Mouse (Mus musculus): ENCODE results near the gene Prm3.

The Prm3 gene

DNA sequence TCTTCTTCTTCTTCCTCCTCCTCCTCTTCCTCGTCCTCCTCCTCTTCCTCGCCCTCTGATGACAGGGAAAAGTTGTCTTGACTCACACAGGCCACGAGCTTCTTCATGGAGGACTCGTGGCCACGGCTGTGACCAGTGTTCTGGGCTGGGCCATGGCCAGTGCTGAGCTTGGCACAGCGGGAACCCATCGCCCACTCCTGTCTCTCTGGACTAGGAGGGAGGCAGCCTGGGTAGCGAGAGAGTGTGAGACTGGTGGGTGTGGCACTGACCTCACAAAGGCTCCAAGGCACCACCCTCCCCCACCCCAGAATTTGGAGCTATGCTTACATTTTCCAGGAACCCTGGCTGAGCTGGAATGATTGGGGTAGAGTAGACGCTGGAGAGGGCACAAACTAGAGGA lies at the start of gene Prm3:
Gene Prm3, minus strand, starts transcription at position 213 of the 400 bp plus-strand sequence.
- no peak for DNase-seq (ENCODE audit: low read depth, low spot score)

DNA sequence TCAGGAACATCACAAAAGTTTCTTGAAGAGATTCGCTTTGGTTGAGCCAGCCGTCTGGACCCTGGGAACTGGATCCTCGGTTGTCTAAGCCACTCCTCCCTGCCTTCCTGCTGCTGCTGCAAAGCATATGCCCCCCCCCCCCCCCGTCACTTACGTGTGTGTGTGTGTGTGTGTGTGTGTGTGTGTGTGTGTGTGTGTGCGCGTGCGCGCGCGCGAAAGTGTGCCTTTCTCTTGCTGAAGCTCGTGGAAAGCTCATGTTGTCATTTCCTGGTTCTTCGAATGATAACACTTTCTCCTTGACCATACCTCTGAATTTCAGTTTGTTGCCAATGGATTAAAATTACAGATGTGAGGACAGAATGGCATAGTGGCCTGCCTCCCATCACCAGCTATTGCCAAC lies 49.3 kb upstream of the Prm3 start:
- DNase-seq (ENCODE audit: low read depth, low spot score) = no peak

- no peak for DNase-seq (ENCODE audit: low read depth, low spot score)
Measured at GRCm38 (mm10) chr16:10838487-10839245, 48.0 kb upstream of the Prm3 start.

DNA sequence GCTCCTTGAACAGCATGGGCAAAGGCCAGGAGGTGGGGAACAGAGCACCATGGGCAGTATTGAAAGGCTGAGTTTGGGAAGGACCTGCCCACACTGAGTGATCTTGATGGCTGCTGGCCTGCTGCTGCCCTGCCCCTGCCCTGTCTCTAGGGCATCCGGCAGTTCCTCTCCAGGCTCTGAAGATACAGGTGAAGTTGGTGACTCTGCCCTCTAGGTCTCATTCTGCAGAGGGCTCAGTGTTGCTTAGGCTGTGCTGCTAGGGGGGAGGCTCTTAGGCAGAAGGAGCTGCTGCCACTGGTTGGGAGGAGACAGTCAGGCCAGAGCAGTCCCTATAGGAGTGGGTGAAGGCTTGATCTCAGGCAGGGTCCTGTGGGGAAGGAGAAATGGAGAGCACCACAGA lies 47.2 kb upstream of the Prm3 start:
- DNase-seq (ENCODE audit: low read depth, low spot score) = no peak

DNA sequence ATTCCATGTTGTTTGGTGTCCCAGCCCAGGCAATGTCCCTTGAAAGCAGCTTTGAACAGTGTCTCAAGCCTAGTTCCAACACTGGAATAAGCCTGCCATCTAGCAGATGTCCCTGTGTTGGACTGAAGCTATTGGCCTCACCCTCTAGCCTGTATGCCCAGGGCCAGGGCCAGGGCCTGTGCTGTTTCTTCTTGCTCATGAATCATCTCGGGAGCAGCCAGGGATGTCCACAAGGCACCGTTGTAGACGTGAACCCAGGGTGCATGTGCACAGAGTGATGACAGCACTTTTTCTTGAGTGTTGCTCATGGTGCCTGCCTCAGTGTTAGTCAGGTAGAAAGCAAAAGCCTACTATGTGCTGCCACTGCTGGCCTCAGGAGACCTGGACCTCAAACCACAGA lies 46.5 kb upstream of the Prm3 start:
- DNase-seq (ENCODE audit: low read depth, low spot score) = no peak

- DNase-seq (ENCODE audit: low read depth, low spot score) = no peak
Measured at GRCm38 (mm10) chr16:10836388-10836787, 45.7 kb upstream of the Prm3 start.

GRCm38 (mm10) chr16:10834911-10835587 lies 44.3 kb upstream of the Prm3 start, which contains the start of gene Rmi2:
TSS of gene Rmi2 (plus strand) at chr16:10835059.
- peak; percentile 44 for DNase-seq (ENCODE audit: low read depth, low spot score)

- DNase-seq (ENCODE audit: low read depth, low spot score) = no peak
Measured at GRCm38 (mm10) chr16:10834542-10834910, 43.8 kb upstream of the Prm3 start.

DNA sequence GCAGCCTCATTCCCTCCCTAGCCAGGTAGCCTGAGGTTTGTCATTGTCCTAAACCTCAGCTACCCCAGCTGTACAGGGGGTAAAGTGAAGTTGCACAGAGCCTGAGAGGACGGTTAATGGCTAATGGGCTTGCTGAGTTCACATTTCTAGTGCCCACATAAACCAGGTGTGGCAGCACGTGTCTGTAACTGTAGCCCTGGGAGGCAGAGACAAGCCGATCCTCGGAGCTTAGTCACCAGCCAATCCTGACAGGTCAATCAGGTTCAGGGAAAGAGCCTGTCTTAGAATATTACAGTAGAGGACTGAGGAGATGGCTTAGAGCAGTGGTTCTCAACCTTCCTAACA lies 37.7 kb upstream of the Prm3 start:
- no peak for DNase-seq (ENCODE audit: low read depth, low spot score)

DNA sequence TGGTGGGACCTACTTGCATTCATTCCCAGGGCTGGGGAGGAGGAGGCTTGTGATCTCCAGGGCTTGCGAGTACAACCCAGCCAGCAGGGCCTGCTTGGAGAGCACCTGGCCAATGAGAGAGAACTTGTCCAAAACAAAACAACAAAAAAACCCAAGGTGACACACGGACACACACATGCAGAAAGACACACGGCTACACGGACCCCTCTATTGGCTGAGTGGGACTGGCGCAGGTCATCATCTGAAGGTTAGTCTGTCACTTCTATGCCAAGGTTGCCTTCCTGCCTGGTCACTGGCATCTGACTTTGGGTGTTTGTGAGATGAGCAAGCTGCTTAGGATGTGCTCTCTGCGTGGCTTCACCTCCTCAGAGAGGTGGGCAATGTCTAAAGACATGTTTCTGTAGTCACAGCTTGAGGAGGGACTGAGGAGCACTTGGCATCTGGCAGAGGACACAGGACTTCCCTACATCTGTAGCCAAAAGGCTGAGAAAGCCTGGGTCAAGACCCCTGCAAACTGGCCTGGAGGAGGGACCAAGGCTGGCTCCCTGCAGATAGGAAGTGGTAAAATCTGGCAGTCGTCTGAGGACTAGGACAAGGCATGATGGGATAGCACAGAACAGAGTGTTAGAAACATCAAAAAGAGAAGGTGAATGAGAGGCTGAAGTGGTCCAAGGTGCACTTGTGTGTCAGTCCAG lies 37.2 kb upstream of the Prm3 start:
- no peak for DNase-seq (ENCODE audit: low read depth, low spot score)

GRCm38 (mm10) chr16:10827269-10827668 lies 36.6 kb upstream of the Prm3 start:
- DNase-seq (ENCODE audit: low read depth, low spot score) = no peak

- no peak for DNase-seq (ENCODE audit: low read depth, low spot score)
Measured at GRCm38 (mm10) chr16:10825840-10826239, 35.1 kb upstream of the Prm3 start.

- no peak for DNase-seq (ENCODE audit: low read depth, low spot score)
Measured at GRCm38 (mm10) chr16:10824536-10824935, 33.8 kb upstream of the Prm3 start.

- no peak for DNase-seq (ENCODE audit: low read depth, low spot score)
Measured at GRCm38 (mm10) chr16:10821387-10821786, 30.7 kb upstream of the Prm3 start.

- no peak for DNase-seq (ENCODE audit: low read depth, low spot score)
Measured at GRCm38 (mm10) chr16:10819966-10820365, 29.3 kb upstream of the Prm3 start.

DNA sequence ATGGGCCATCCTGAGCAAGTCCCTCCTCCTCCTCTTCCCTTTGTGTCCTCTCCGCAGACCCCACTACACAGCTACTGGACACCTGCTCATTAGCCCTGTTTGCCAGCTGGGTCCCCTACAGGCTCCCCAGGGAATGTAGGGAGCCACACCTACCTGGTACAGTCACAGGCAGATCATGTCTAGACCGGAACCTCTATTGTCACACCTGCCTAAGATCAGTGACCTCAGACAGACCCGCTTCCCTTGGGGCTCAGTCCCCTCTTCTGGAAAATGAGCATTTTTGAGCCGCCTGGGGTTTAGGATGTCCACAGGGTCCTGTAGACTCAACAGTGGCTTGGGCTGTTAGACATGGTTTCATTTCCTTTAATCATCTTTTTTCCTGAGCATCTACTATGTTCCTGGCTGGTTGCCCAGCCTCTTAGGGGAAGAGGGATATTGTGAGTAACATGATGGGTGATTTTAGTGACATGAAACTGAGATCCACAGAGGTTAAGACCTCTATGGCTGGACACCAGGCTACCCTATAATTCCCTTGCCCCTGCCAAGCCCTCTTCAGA lies 27.9 kb upstream of the Prm3 start:
- no peak for DNase-seq (ENCODE audit: low read depth, low spot score)

- DNase-seq (ENCODE audit: low read depth, low spot score) = no peak
Measured at GRCm38 (mm10) chr16:10814864-10815263, 24.1 kb upstream of the Prm3 start.

GRCm38 (mm10) chr16:10813726-10814125 lies 23.0 kb upstream of the Prm3 start:
- no peak for DNase-seq (ENCODE audit: low read depth, low spot score)

- DNase-seq (ENCODE audit: low read depth, low spot score) = no peak
Measured at GRCm38 (mm10) chr16:10812865-10813371, 22.2 kb upstream of the Prm3 start, which contains the start of gene Gm11172. TSS of gene Gm11172 (plus strand) at chr16:10812915.

GRCm38 (mm10) chr16:10810376-10810775 lies 19.7 kb upstream of the Prm3 start:
- no peak for DNase-seq (ENCODE audit: low read depth, low spot score)

DNA sequence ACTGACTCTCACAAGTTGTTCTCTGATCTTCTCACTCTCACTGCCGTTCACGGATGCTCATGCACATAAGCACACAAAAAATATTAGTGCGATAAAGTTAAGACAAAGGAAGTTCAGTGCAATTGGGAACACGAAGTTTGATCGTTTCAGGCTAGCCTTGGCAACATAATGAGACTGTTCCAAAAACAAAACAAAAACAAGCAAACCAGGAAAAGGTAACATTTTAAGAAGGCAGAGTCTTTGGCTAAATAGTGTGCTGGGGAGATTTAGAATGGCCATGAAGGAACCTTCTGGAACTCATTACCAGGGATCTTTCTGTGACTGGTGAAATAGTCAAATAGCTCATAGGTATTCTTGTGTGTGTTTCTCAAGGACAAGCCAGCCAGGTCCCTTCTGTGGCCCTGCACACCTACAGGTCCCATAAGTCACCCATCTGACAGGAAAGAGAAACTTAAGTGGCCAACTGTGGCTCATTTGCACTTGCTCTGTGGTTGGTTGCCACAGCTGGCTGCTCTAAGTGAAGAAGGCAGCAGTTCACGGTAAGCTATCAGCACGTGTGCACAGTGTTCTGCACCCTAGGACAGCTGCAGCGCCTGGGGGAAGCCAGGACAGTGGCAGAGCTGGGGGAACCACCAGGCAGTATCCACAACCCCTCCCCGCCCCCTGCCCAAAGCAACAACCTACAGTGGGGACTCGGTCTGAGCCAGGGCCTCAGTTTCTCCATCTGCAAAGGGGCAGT lies 15.2 kb upstream of the Prm3 start, which contains the start of gene Prm1:
Gene Prm1, minus strand, starts transcription at position 51 of the 739 bp plus-strand sequence.
- DNase-seq (ENCODE audit: low read depth, low spot score) = no peak

Data from retina, adult 2 months (tissue).